Mouse (Mus musculus) limb, embryonic 14.5 days (tissue): Measurements from ENCODE around the gene Prrx2. TPM values are rescaled to one million over a fixed set of nuclear protein-coding genes. Genes with fewer than 3 reads are reported as not detected.
A peak's percentile ranks its signal among the peaks of the same experiment; 100 is the strongest.
"Not testable (repeated sequence)": the region's sequence is repeated elsewhere in the genome, so short reads cannot be mapped to it uniquely, and the experiment has no call there.

ENCODE experiments used
- ATAC-seq: fragments of 200-750 bp; cut with Nextera tagmentation; 2 replicates; pipeline ENCODE4 v1.8.0; 2017; ENCODE audit warnings: low read depth, moderate number of reproducible peaks, moderate TSS enrichment; ENCODE audit not compliant: low FRiP score
- DNase-seq: peaks from one replicate; pipeline ENCODE4 v3.0.0-alpha.2; 2015; ENCODE audit warnings: low spot score
- H3K27ac ChIP-seq: fragments of 300-500 bp; sonication (generic); replicated peaks from 2 replicates; pipeline ENCODE4 v1.5.1; 2014; ENCODE audit warnings: low read depth, mild to moderate bottlenecking, low read length, moderate library complexity, mixed read lengths
- H3K27me3 ChIP-seq: fragments of 300-500 bp; sonication (generic); 2 replicates; pipeline ENCODE4 v1.6.1; 2014; ENCODE audit warnings: low read length, mixed read lengths; ENCODE audit not compliant: control insufficient read depth, insufficient read depth
- H3K36me3 ChIP-seq: fragments of 300-500 bp; sonication (generic); 2 replicates; pipeline ENCODE4 v1.6.1; 2014; ENCODE audit warnings: mild to moderate bottlenecking, low read length, moderate library complexity, mixed read lengths; ENCODE audit not compliant: control insufficient read depth, insufficient read depth
- H3K4me1 ChIP-seq: fragments of 300-500 bp; sonication (generic); 2 replicates; pipeline ENCODE4 v1.6.1; 2014; ENCODE audit warnings: antibody characterized with exemption, low read length, mixed read lengths; ENCODE audit not compliant: control insufficient read depth, insufficient read depth
- H3K4me2 ChIP-seq: fragments of 300-500 bp; sonication (generic); replicated peaks from 2 replicates; pipeline ENCODE4 v1.6.1; 2014; ENCODE audit warnings: low read depth, mild to moderate bottlenecking, low read length, moderate library complexity; ENCODE audit not compliant: severe bottlenecking
- H3K4me3 ChIP-seq: fragments of 300-500 bp; sonication (generic); replicated peaks from 2 replicates; pipeline ENCODE4 v1.5.1; 2014; ENCODE audit warnings: low read length
- H3K9ac ChIP-seq: fragments of 300-500 bp; sonication (generic); 2 replicates; pipeline ENCODE4 v1.6.1; 2014; ENCODE audit warnings: mild to moderate bottlenecking, low read depth, low read length, moderate library complexity; ENCODE audit not compliant: severe bottlenecking
- H3K9me3 ChIP-seq: fragments of 300-500 bp; sonication (generic); 2 replicates; pipeline ENCODE4 v1.6.1; 2016; ENCODE audit warnings: low read length; ENCODE audit not compliant: control insufficient read depth
- POLR2A ChIP-seq: fragments of 200-500 bp; IDR thresholded peaks from 2 replicates; pipeline ENCODE4 v1.8.0; 2012; ENCODE audit warnings: inconsistent platforms, mild to moderate bottlenecking, moderate library complexity, borderline replicate concordance; ENCODE audit not compliant: insufficient read depth, insufficient read length; ENCODE audit errors: extremely low read depth
- WGBS: fragments of 180-500 bp; shearing (Covaris S2); extraction: QIAGEN DNeasy Blood & Tissue Kit; methylation state at CpG from one replicate; pipeline ENCODE4 v1.1.7; 2014; 5-methylcytosine and 5-hydroxymethylcytosine counted together
- polyA plus RNA-seq, 2 experiments: library from polyadenylated mRNA; depleted of rRNA in 1 of 2; stranded (reverse) in 1 of 2; unstranded in 1 of 2; fragments of >200 nt; fragmentation: Nextera tagmentation in 1 of 2; extraction: Ambion mirVana in 1 of 2; gene quantifications; 2 replicates each; pipeline versions ENCODE4 v1.2.1 to v1.2.3; 2012 to 2014

Gene Prrx2
- polyA plus RNA-seq, 2 experiments = 93.1 to 176 TPM

DNA sequence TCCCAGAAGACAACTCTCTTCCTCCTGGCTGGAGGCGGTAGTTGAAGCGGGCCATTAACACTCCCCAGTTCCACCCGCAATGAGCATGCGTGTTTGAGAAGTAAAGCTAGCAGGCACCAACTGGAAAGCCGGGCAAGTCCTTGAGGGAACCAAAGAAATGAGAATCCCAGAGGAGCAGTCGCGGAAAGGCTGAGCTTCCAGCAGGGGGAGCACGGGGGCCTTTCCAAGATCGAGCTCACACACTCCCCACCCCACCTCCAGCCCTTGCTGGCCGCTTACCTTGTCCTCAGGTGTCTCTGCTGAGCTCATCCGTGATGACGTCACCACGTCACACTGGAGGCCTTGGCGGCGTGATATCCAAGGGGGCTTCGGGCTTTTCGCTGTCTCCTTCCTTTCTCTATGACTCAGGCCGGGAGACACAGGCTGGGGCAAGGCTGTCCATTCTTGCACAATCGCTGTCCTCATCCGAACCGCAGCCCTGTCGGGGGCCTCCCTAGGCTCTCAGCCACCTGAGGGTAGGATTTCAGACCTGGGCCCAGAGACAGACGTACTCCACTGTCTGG is 94.8 kb downstream of the Prrx2 start, which contains the start of gene Ptges:
TSS of gene Ptges (minus strand) at position 381 of the 563 bp plus-strand sequence.
- Histone ChIP-seq H3K27me3 (no peaks in the 10 kb centered on the region), H3K4me3 (peak within 1 kb of the TSS; percentile 21), H3K4me2 (peak within 1 kb of the TSS; percentile 49), H3K9ac (no peak within 1 kb of the TSS; the same call in 1 of the 2 replicates), H3K27ac (no peak within 1 kb of the TSS), H3K4me1 (peaks cover 11% of the 10 kb centered on the region), H3K36me3 (no peaks in the 10 kb centered on the region), H3K9me3 (no peaks in the 10 kb centered on the region)
- DNase-seq (peak; percentile 66), ATAC-seq (0 out of 2 replicates have a peak, but pooled peaks have one; percentile 29)
- TF ChIP-seq POLR2A = no peak
- WGBS = 1% methylated on average over 23 of the region's 23 CpGs

DNA sequence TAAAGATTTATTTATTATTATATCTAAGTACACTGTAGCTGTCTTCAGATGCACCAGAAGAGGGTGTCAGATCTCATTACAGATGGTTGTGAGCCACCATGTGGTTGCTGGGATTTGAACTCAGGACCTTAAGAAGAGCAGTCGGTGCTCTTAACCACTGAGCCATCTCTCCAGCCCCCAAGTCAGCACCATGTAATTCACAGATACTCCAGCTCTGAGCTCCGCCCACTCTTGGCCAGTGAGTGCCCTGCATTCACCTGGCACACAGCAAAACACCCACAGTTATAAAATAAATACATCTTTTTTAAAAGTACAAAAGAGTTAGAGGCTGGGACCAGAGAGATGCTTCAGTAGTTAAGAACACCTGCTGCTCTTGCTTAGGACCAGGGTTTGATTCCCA is 96.1 kb downstream of the Prrx2 start:
- H3K36me3 ChIP-seq, H3K9ac ChIP-seq, H3K27ac ChIP-seq, DNase-seq, H3K9me3 ChIP-seq, ATAC-seq, H3K4me2 ChIP-seq, H3K4me3 ChIP-seq, H3K27me3 ChIP-seq: not testable (repeated sequence)
- peaks cover 11% of the 10 kb centered on the region for H3K4me1 ChIP-seq
- WGBS = 84% methylated on average over 2 of the region's 2 CpGs

Other genes starting within 250 kb of the Prrx2 start
- 1.2 and 1.3 TPM in 2 replicates for gene Cstad, start 239.9 kb upstream of the Prrx2 start, polyA plus RNA-seq (2012; rRNA removed)
- gene Cstad, start 239.9 kb upstream of the Prrx2 start, polyA plus RNA-seq (2014; fragmentation: Nextera tagmentation; extraction: Ambion mirVana) = 2.2 and 3.1 TPM in 2 replicates
- gene 1700001O22Rik, start 31.3 kb upstream of the Prrx2 start, polyA plus RNA-seq (2012; rRNA removed) = 3.3 and 3.4 TPM in 2 replicates
- 2.7 and 3.4 TPM in 2 replicates for gene 1700001O22Rik, start 31.3 kb upstream of the Prrx2 start, polyA plus RNA-seq (2014; fragmentation: Nextera tagmentation; extraction: Ambion mirVana)
- gene Ntmt1, start 27.1 kb upstream of the Prrx2 start, polyA plus RNA-seq (2012; rRNA removed) = 59.5 and 66.8 TPM in 2 replicates
- 84.2 and 91.0 TPM in 2 replicates for gene Ntmt1, start 27.1 kb upstream of the Prrx2 start, polyA plus RNA-seq (2014; fragmentation: Nextera tagmentation; extraction: Ambion mirVana)
- 36.8 and 48.7 TPM in 2 replicates for gene Asb6, start 4.6 kb upstream of the Prrx2 start, polyA plus RNA-seq (2012; rRNA removed)
- gene Asb6, start 4.6 kb upstream of the Prrx2 start, polyA plus RNA-seq (2014; fragmentation: Nextera tagmentation; extraction: Ambion mirVana) = 29.5 and 31.8 TPM in 2 replicates
- gene Ptges, start 94.9 kb downstream of the Prrx2 start, polyA plus RNA-seq (2012; rRNA removed) = 16.4 and 22.7 TPM in 2 replicates
- 17.8 and 20.5 TPM in 2 replicates for gene Ptges, start 94.9 kb downstream of the Prrx2 start, polyA plus RNA-seq (2014; fragmentation: Nextera tagmentation; extraction: Ambion mirVana)
- gene Tor1b, start 118.0 kb downstream of the Prrx2 start, polyA plus RNA-seq (2012; rRNA removed) = 45.3 and 45.9 TPM in 2 replicates
- gene Tor1b, start 118.0 kb downstream of the Prrx2 start, polyA plus RNA-seq (2014; fragmentation: Nextera tagmentation; extraction: Ambion mirVana) = 39.6 and 40.7 TPM in 2 replicates
- 66.6 and 67.1 TPM in 2 replicates for gene Tor1a, start 133.0 kb downstream of the Prrx2 start, polyA plus RNA-seq (2012; rRNA removed)
- gene Tor1a, start 133.0 kb downstream of the Prrx2 start, polyA plus RNA-seq (2014; fragmentation: Nextera tagmentation; extraction: Ambion mirVana) = 70.6 and 75.5 TPM in 2 replicates
- 46.7 and 65.1 TPM in 2 replicates for gene BC005624, start 147.2 kb downstream of the Prrx2 start, polyA plus RNA-seq (2012; rRNA removed)
- gene BC005624, start 147.2 kb downstream of the Prrx2 start, polyA plus RNA-seq (2014; fragmentation: Nextera tagmentation; extraction: Ambion mirVana) = 46.5 and 52.8 TPM in 2 replicates
- gene Usp20, start 147.3 kb downstream of the Prrx2 start, polyA plus RNA-seq (2012; rRNA removed) = 21.5 and 22.7 TPM in 2 replicates
- 19.0 and 19.4 TPM in 2 replicates for gene Usp20, start 147.3 kb downstream of the Prrx2 start, polyA plus RNA-seq (2014; fragmentation: Nextera tagmentation; extraction: Ambion mirVana)